Mouse (Mus musculus): ENCODE measurements around the gene Lrrc75a. TPM values are rescaled to one million over a fixed set of nuclear protein-coding genes. Genes with fewer than 3 reads are reported as not detected.

Lrrc75a gene
- polyA plus RNA-seq, 1 experiment from 2014 or later: 1.3 TPM

DNA sequence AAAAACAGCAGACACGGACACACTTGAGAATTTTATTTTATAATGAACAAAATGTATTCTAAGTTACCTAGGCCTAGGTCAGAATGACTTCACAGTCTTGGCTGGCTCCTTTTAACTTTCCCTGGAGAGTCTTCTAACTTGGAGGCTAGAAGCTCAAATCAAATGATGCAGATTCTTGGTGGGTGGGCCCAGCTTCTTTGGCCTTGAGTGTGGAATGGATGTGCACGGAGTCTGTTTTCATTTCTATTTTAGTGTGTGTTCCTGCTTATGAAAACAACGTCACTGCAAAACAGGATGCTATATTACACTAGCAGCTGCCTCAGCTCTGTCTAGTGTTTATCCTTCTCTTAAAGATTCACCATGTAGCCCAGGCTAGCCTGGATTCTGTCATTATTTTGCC is 12.9 kb downstream of the Lrrc75a start:
- no peak overlapping the region for H3K4me3 ChIP-seq (replicated peaks)
- no peaks in the 10 kb centered on the region for H3K9me3 ChIP-seq (replicated peaks)
- H3K36me3 ChIP-seq: no peaks in the 10 kb centered on the region
- no peak overlapping the region for H3K9ac ChIP-seq
- no peak for DNase-seq
- no peak overlapping the region for H3K4me2 ChIP-seq
- no peak overlapping the region for H3K27ac ChIP-seq
- H3K4me1 ChIP-seq (replicated peaks): peaks cover 25% of the 10 kb centered on the region
- 68% methylated on average over 3 of the region's 3 CpGs for WGBS (ENCODE audit: insufficient replicate concordance)
- H3K27me3 ChIP-seq: no peaks in the 10 kb centered on the region
- no peak for ATAC-seq (ENCODE audit: low read depth)

DNA sequence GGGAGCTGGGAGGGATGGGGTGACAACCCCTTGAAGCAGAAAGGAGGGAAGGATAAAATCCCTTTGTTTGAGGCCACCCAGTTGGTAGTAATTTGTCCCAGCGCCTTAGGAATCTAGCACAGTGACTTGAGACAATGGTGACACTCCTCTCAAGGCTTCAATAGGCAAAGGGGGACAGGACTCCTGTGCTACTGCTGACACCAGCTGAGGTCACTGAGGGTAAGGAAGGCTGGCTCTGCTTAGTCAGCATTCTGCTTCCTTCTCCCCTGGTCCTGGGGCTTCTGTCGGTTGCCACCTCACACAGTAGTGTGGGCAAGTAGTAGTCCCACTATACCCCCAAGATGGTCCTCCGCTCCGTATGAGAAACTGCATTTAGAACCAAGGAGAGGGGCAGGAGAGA is 17.2 kb downstream of the Lrrc75a start:
- no peak for ATAC-seq (ENCODE audit: low read depth)
- Histone ChIP-seq H3K36me3 (no peaks in the 10 kb centered on the region), H3K27ac (no peak overlapping the region), H3K27me3 (no peaks in the 10 kb centered on the region), H3K9me3 (replicated peaks) (no peaks in the 10 kb centered on the region), H3K4me3 (replicated peaks) (no peak overlapping the region), H3K9ac (no peak overlapping the region), H3K4me2 (no peak overlapping the region), H3K4me1 (replicated peaks) (peaks cover 41% of the 10 kb centered on the region)
- WGBS (ENCODE audit: insufficient replicate concordance): 67% methylated on average over 4 of the region's 4 CpGs
- no peak for DNase-seq

DNA sequence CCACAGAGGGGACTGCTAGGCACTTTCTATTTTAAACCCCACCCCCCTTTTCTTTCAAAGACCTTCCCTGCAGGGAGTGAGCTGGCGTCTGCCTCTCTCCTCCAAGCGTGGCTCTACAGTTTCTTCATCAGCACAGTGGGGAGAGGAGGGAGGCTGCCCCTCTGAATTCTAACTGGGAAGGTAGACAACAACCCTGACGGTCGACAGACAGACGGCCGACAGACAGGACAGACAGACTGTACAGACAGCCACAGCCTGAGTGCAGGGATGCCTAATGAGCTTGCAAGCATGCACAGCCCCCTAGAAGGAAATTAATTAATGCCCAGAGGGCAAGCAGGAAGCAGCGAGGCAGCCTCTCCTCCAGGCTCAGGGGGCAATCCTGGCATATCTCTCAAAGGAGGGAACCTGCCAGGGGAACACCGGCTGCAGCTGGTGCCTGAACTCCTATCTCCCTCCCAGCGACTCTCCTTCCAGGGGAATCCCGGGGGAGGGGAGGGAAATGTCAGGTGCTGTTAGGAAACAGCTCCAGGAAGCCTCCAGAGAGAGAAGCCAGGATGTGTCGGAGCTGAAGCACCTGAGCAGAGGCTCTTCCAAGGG is 18.0 kb downstream of the Lrrc75a start:
- 13% methylated on average over 11 of the region's 11 CpGs for WGBS (ENCODE audit: insufficient replicate concordance)
- H3K4me3 ChIP-seq (replicated peaks): 0 out of 2 replicates have a peak overlapping the region, but pooled peaks have one; percentile 10
- peak overlapping the region; percentile 29; the same call in 1 of the 2 replicates for H3K9ac ChIP-seq
- no peak overlapping the region for H3K27ac ChIP-seq
- peaks cover 45% of the 10 kb centered on the region for H3K4me1 ChIP-seq (replicated peaks)
- DNase-seq (no peak), ATAC-seq (ENCODE audit: low read depth) (no peak)
- no peaks in the 10 kb centered on the region for H3K9me3 ChIP-seq (replicated peaks)
- no peaks in the 10 kb centered on the region for H3K36me3 ChIP-seq
- no peaks in the 10 kb centered on the region for H3K27me3 ChIP-seq
- peak overlapping the region; percentile 50 for H3K4me2 ChIP-seq

DNA sequence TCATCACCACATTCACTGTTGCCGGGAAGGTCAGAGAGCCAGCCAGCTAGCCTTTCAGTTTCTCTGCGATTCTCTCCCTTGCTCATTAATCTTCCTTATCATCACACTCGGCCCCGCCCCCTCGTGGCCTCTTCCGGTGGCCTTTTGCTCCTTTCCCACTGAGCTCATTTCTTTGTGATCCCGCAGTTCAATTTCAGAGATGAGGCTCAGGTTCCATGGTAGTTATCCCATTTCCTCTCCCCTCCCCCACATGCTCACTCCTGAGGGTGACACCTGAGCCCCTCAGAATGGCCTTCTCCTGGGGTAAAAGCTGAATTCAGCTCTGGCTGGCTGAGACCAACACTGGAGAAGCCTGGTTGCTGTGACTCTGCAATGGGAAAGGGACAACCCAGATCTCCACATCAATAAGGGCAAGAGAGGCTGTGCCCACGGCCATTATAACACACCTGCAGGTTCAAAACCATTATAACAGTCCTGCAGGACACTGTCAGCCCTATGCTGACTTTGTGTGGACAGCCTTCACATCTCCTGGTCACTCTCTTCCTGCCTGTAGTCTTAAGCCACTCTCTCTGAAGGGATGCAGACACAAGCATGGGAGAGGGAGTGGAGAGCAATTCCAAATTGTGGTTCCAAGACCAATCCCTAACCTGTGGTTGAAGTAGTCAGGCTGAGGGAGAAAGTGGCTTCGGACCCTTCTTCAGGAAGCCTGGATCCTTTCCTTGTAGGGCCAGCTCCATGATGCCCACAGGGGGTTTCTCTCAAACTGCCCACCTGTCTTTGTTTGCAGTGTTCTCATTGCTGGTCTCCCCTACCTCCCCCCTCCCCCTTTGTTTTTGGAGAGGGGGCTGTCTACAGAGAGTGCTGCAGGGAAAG is 18.7 kb downstream of the Lrrc75a start:
- Histone ChIP-seq H3K27ac (peak overlapping the region; percentile 1; the same call in 1 of the 2 replicates), H3K9me3 (replicated peaks) (no peaks in the 10 kb centered on the region), H3K4me2 (peak overlapping the region; percentile 50), H3K36me3 (no peaks in the 10 kb centered on the region), H3K4me1 (replicated peaks) (peaks cover 53% of the 10 kb centered on the region), H3K27me3 (no peaks in the 10 kb centered on the region), H3K9ac (peak overlapping the region; percentile 26; the same call in 1 of the 2 replicates), H3K4me3 (replicated peaks) (peak overlapping the region; percentile 10; the same call in 1 of the 2 replicates)
- WGBS (ENCODE audit: insufficient replicate concordance): 6% methylated on average over 9 of the region's 9 CpGs
- ATAC-seq (ENCODE audit: low read depth) (no peak), DNase-seq (no peak)

DNA sequence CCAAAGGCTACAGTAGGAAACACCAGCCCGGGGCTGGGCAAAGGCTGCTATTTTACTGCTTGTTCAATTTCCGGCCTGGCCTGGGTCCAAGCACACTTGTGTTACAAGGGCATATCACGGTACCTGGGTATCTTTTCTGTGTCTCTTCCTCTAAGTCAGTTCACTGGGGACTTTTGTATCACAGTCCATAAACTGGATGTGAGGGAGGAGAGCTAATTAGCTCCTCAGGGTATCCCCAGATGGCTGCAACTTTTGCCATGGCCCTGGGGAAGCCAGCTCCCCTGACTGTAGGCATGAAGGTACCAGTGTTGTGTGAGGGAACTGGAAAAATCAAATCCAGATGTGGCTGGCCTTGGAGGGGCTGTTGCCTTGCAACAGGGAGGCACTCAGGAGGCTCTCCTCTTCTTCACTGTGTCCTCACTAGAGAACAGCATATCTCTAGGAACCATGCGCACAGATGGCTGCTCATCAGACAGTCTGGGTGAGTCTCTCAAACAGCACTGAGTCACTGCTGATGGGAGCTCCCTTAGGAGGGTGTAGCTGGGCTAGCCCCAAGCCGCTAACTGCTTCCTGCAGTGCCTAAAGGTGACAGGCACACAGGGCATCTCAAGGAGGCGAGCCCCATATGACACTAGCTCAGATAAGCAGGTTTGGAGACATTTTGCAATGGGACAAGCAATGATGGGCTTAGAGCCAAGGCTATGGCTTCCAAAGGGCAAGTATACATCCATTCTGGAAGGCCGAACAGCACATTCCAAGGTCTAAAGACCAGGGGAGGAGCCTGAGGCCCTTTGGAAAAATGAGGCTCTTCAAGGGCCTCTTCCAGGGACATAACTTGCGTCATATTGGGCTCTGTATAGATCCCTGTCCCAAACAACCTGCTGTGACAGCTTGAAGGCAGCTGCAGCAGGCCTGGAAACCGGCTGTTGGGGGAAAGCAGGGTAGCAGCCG is 23.7 kb downstream of the Lrrc75a start:
- no peaks in the 10 kb centered on the region for H3K27me3 ChIP-seq
- peaks cover 59% of the 10 kb centered on the region for H3K4me1 ChIP-seq (replicated peaks)
- no peaks in the 10 kb centered on the region for H3K36me3 ChIP-seq
- WGBS (ENCODE audit: insufficient replicate concordance): 37% methylated on average over 10 of the region's 10 CpGs
- H3K4me3 ChIP-seq (replicated peaks): no peak overlapping the region
- no peaks in the 10 kb centered on the region for H3K9me3 ChIP-seq (replicated peaks)
- peak overlapping the region; percentile 53 for H3K27ac ChIP-seq
- H3K9ac ChIP-seq: no peak overlapping the region
- no peak overlapping the region for H3K4me2 ChIP-seq
- ATAC-seq (ENCODE audit: low read depth): peak; percentile 86
- DNase-seq: peak; percentile 45

DNA sequence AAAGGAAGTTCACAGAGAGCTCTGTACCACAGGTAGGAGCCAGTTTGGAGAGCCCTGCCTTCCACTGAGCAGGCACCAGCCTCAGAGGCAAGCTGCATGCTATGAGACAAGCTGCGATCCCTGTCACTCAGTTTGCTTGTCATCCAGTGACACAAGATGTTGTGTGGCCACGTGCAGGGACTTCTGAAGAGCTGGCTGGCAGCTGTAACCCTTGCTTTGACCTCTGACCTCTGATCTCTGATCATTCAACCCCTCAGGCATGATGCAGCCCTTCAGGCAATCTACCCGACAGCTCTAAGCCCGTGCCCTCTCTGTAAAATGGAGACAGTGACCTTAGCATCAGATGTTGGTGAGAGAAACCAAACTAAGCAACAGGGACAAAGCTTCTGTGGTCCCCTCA is 25.5 kb downstream of the Lrrc75a start:
- Histone ChIP-seq H3K36me3 (no peaks in the 10 kb centered on the region), H3K4me3 (replicated peaks) (no peak overlapping the region), H3K9me3 (replicated peaks) (no peaks in the 10 kb centered on the region), H3K27ac (no peak overlapping the region), H3K4me2 (no peak overlapping the region), H3K27me3 (no peaks in the 10 kb centered on the region), H3K4me1 (replicated peaks) (peaks cover 41% of the 10 kb centered on the region), H3K9ac (no peak overlapping the region)
- 62% methylated on average over 4 of the region's 4 CpGs for WGBS (ENCODE audit: insufficient replicate concordance)
- ATAC-seq (ENCODE audit: low read depth): no peak
- DNase-seq: no peak

DNA sequence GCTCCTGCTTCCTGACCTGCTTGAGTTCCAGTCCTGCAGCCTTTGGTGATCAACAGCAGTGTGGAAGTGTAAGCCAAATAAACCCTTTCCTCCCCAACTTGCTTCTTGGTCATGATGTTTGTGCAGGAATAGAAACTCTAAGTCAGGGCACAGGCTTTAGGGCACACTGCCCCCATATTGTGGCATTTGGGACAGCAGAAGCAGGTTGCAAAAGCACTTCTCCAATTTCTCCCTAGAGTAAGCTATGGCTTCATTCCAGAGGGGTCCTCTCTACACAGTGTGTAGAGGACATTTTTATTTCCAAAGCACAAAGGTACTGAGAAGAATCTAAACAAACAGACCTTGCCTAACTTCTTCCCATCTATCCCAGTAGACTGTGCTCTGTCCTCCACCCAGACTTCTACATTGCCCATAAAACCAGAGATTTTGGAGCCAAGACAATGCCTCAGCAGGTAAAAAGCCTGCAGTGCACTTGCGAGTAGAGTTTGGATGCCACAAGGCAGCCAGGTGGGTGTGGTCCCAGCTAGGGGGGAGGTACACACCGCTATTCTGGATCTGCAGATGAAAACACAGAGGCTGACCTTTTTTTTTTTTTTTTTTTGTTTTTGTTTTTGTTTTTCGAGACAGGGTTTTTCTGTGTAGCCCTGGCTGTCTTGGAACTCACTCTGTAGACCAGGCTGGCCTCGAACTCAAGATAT is 26.6 kb downstream of the Lrrc75a start:
- DNase-seq (no peak), ATAC-seq (ENCODE audit: low read depth) (no peak)
- Histone ChIP-seq H3K9me3 (replicated peaks) (no peaks in the 10 kb centered on the region), H3K4me3 (replicated peaks) (no peak overlapping the region), H3K27me3 (no peaks in the 10 kb centered on the region), H3K9ac (no peak overlapping the region), H3K27ac (no peak overlapping the region), H3K4me2 (no peak overlapping the region), H3K36me3 (no peaks in the 10 kb centered on the region), H3K4me1 (replicated peaks) (peaks cover 40% of the 10 kb centered on the region)
- WGBS (ENCODE audit: insufficient replicate concordance): 63% methylated on average over 4 of the region's 4 CpGs

DNA sequence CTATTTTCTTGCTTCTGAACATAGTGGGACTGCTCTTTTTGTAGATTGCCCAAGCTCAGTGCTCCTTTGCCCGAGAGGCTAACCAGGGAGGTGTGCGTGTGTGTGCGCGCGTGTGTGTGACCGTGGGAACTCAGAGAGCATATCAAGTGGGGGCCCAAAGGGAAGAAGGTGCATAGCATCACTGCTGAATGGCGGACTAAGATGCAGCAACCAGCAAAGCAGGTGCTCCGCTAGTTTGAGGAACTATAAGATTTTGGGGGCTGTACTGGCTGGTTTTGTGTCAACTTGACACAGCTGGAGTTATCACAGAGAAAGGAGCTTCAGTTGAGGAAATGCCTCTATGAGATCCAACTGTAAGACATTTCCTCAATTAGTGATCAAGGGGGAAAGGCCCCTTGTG is 27.2 kb downstream of the Lrrc75a start:
- ATAC-seq (ENCODE audit: low read depth) (no peak), DNase-seq (no peak)
- Histone ChIP-seq H3K9me3 (replicated peaks) (no peaks in the 10 kb centered on the region), H3K4me3 (replicated peaks) (no peak overlapping the region), H3K4me2 (no peak overlapping the region), H3K9ac (no peak overlapping the region), H3K36me3 (no peaks in the 10 kb centered on the region), H3K4me1 (replicated peaks) (peaks cover 38% of the 10 kb centered on the region), H3K27me3 (no peaks in the 10 kb centered on the region), H3K27ac (no peak overlapping the region)
- WGBS (ENCODE audit: insufficient replicate concordance): 70% methylated on average over 8 of the region's 8 CpGs

DNA sequence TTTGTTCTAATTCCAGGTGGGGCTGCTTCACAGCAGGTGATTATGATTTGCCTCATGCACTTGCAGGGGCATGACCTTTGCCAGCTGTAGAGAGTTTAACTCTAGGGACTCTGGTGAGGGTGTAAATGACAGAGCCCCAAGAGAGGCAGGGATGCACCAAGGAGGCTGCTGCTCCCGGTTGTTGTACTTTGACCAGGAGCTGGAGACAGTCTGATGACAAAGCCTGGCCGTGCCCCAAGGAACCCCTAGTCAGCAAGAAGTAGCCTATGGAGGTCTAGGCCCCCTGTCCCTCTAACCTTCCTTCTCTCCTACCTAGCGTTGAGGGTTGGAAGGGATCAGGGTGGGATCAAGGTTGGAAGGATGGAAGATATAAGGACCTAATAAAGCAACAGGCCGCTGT is 32.9 kb downstream of the Lrrc75a start:
- 83% methylated on average over 4 of the region's 4 CpGs for WGBS (ENCODE audit: insufficient replicate concordance)
- ATAC-seq (ENCODE audit: low read depth) (no peak), DNase-seq (no peak)
- H3K27ac ChIP-seq: no peak overlapping the region
- H3K4me1 ChIP-seq (replicated peaks): peaks cover 11% of the 10 kb centered on the region; the same call in 1 of the 2 replicates
- H3K9me3 ChIP-seq (replicated peaks): no peaks in the 10 kb centered on the region
- H3K9ac ChIP-seq: no peak overlapping the region
- no peaks in the 10 kb centered on the region for H3K27me3 ChIP-seq
- H3K4me2 ChIP-seq: no peak overlapping the region
- H3K36me3 ChIP-seq: no peaks in the 10 kb centered on the region
- no peak overlapping the region for H3K4me3 ChIP-seq (replicated peaks)

DNA sequence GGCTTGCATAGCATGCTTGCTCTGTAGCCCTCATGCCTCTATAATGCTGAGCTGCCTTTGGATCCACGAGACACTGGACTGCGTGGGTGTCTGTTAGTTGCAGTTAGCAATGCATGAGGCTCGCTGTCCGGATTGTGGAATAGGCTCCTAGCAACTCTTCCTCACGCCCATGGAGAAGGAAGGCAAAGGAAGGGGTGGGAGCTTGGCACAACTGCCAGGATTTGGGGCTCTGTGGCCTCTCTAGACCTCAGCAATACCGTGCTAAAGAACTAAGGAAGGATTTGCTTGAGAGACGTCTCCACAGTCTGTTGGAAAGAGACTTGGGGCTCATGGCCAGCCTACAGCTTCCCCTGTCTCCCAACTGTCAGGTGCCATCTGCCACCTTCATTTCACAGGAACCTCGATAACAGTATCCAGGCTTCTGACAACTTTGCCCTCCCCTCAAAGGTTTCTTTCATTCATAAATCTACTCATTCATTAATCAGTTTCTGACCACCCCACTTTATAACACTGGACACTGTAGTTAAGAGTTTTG is 33.4 kb downstream of the Lrrc75a start:
- Histone ChIP-seq H3K4me3 (replicated peaks) (no peak overlapping the region), H3K9me3 (replicated peaks) (no peaks in the 10 kb centered on the region), H3K27ac (no peak overlapping the region), H3K4me2 (no peak overlapping the region), H3K9ac (no peak overlapping the region), H3K36me3 (no peaks in the 10 kb centered on the region), H3K27me3 (no peaks in the 10 kb centered on the region), H3K4me1 (replicated peaks) (peaks cover 11% of the 10 kb centered on the region; the same call in 1 of the 2 replicates)
- no peak for ATAC-seq (ENCODE audit: low read depth)
- DNase-seq: no peak
- WGBS (ENCODE audit: insufficient replicate concordance): 69% methylated on average over 8 of the region's 8 CpGs

All from liver, embryonic 13.5 days (tissue).